10 mouse cellular contexts compared by ENCODE assay signal in the genomic region with DNA sequence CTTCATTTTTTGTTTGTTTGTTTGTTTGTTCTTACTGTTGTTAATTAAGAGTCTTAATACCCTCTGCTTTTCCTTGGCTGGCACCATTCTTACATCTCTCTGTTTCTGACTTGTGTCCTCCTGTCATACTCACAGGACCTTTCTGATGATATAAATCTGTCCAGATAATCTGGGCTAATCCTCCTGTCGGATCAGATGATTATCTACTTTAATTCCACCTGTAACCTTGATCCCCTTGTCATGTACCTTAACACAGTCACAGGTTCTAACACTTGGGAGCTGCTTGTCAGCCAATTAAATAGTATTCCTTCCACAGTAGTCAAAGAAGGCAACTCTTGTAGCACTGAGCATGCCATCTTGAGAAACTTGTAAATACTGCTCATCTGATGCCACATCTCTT.
"Had no signal": no experiment of that assay in that cellular context is flagged by ENCODE, and none has a peak within 500 bp of the region (broad histone marks: within the 10 kb centered on the region; RNA-seq: fewer than 3 reads in every experiment).

No protein-coding gene starts in this region.

- H3K9me3 ChIP-seq: limb, embryonic 10.5 days; midbrain, embryonic 15.5 days; neural tube, embryonic 12.5 days had no signal

- DNase-seq: kidney, adult 11 months; kidney, adult 9 months; kidney, postnatal 36 days; layer of hippocampus, adult 9-11 months; lung, adult 2 months; lung, postnatal 36 days had no signal

- H3K4me3 ChIP-seq: limb, embryonic 10.5 days; midbrain, embryonic 15.5 days; neural tube, embryonic 12.5 days had no signal

- ATAC-seq: lung, postnatal 0 days; midbrain, embryonic 15.5 days had no signal

- H3K36me3 ChIP-seq: limb, embryonic 10.5 days; midbrain, embryonic 15.5 days; neural tube, embryonic 12.5 days had no signal

- H3K4me1 ChIP-seq: midbrain, embryonic 15.5 days; neural tube, embryonic 12.5 days had no signal

- H3K27me3 ChIP-seq: midbrain, embryonic 15.5 days; neural tube, embryonic 12.5 days had no signal
